Mouse (Mus musculus) E14TG2a.4 (cell line): ENCODE data around the gene Brd4.

Experiments
- CTCF ChIP-seq: conservative IDR thresholded peaks from 2 replicates; pipeline ENCODE4 v1.5.1; 2014; ENCODE audit warnings: low read length
- NANOG ChIP-seq: IDR thresholded peaks from 2 replicates; pipeline ENCODE4 v1.6.1; 2014; ENCODE audit warnings: borderline replicate concordance, low read length, mixed read lengths

GRCm38 (mm10) chr17:32162112-32162850 is 122.2 kb downstream of the Brd4 start:
- TF ChIP-seq CTCF (peak; percentile 35; the same call in 1 of the 2 replicates), NANOG (no peak)
